Mouse (Mus musculus): Measurements from ENCODE around the gene Gm3139. TPM values are rescaled to one million over a fixed set of nuclear protein-coding genes. Genes with fewer than 3 reads are reported as not detected.
"Not testable (repeated sequence)": the region's sequence is repeated elsewhere in the genome, so short reads cannot be mapped to it uniquely, and the experiment has no call there.

The Gm3139 gene
- total RNA-seq (2021): not detected
- long read RNA-seq, experiment 1: 0 reads
- long read RNA-seq, experiment 2: 0 reads

GRCm38 (mm10) chr5:94525987-94526386 is at the start of gene Gm3139:
Gene Gm3139, plus strand, starts transcription at chr5:94526287.
- DNase-seq (ENCODE audit: low spot score in 2 of 2): not testable (repeated sequence)

Other genes with a start within 250 kb of the Gm3139 start
- gene A430089I19Rik, start 219.5 kb upstream of the Gm3139 start, total RNA-seq (2021): not detected
- gene Gm6502, start 211.9 kb upstream of the Gm3139 start, total RNA-seq (2021): not detected
- not detected for gene AA792892, start 186.5 kb upstream of the Gm3139 start, total RNA-seq (2021)
- not detected for gene Gm7682, start 80.5 kb upstream of the Gm3139 start, total RNA-seq (2021)
- gene Gm3147, start 90.1 kb downstream of the Gm3139 start, total RNA-seq (2021): not detected
- gene Gm6509, start 97.7 kb downstream of the Gm3139 start, total RNA-seq (2021): not detected
- not detected for gene Gm6205, start 122.1 kb downstream of the Gm3139 start, total RNA-seq (2021)